Mouse (Mus musculus): ENCODE measurements at regions not wholly inside any gene's neighbourhood (a gene's known extent, or its start where the extent isn't known, plus 50 kb on each side); places are given as distances from the start of the nearest gene placed in this dataset.

DNA sequence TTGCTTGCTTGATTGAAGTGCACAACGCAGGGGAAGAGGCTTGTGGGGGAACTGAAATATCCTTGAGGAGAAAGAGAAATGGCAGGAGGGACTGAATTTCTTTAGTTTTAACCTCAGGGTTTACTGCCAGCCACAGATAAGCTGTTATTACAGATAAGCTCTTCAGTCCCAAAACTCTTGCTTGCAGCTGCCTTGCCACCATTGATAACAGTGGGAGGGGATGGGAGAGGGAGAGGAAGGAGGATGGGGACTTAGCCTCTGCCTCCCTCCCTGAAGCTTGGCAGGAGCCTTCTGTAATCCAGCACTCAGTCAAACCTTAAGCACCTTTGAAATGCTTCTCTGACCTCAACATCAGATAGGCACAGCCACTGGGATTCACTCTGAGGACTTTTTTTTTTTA, 471.4 kb upstream of the Lsamp start:
- Histone ChIP-seq H3K4me3 (replicated peaks) (peak overlapping the region; percentile 38), H3K4me1 (no peaks in the 10 kb centered on the region), H3K9me3 (peaks cover 10% of the 10 kb centered on the region), H3K36me3 (replicated peaks; ENCODE audit: low read length) (no peaks in the 10 kb centered on the region), H3K27me3 (replicated peaks) (no peaks in the 10 kb centered on the region)
- TF ChIP-seq FLI1 (IDR thresholded peaks at IDR 0.05; ENCODE audit: low read length) (no peak), GATA1 (IDR thresholded peaks at IDR 0.05; ENCODE audit: borderline replicate concordance, low read length) (no peak)

- H3K36me3 ChIP-seq (replicated peaks; ENCODE audit: low read length), result no peaks in the 10 kb centered on the region
- TF ChIP-seq GATA1 (IDR thresholded peaks at IDR 0.05; ENCODE audit: borderline replicate concordance, low read length) (no peak), FLI1 (IDR thresholded peaks at IDR 0.05; ENCODE audit: low read length) (no peak)
Observed at GRCm38 (mm10) chr16:39513659-39514058, 470.5 kb upstream of the Lsamp start.

GRCm38 (mm10) chr16:39531106-39531505, 453.1 kb upstream of the Lsamp start:
- H3K9me3 ChIP-seq, result no peaks in the 10 kb centered on the region
- TF ChIP-seq GATA1 (IDR thresholded peaks at IDR 0.05; ENCODE audit: borderline replicate concordance, low read length), result no peak
- TF ChIP-seq FLI1 (IDR thresholded peaks at IDR 0.05; ENCODE audit: low read length), result no peak
- no peaks in the 10 kb centered on the region for H3K36me3 ChIP-seq (replicated peaks; ENCODE audit: low read length)
- H3K4me1 ChIP-seq, result no peaks in the 10 kb centered on the region
- no peaks in the 10 kb centered on the region for H3K27me3 ChIP-seq (replicated peaks)
- H3K4me3 ChIP-seq (replicated peaks), result no peak overlapping the region

More at GRCm38 (mm10) chr16:39513659-39514058, 470.5 kb upstream of the Lsamp start:
- H3K4me1 ChIP-seq, result no peaks in the 10 kb centered on the region
- peaks cover 10% of the 10 kb centered on the region for H3K9me3 ChIP-seq
- H3K4me3 ChIP-seq (replicated peaks), result no peak overlapping the region
- no peaks in the 10 kb centered on the region for H3K27me3 ChIP-seq (replicated peaks)

DNA sequence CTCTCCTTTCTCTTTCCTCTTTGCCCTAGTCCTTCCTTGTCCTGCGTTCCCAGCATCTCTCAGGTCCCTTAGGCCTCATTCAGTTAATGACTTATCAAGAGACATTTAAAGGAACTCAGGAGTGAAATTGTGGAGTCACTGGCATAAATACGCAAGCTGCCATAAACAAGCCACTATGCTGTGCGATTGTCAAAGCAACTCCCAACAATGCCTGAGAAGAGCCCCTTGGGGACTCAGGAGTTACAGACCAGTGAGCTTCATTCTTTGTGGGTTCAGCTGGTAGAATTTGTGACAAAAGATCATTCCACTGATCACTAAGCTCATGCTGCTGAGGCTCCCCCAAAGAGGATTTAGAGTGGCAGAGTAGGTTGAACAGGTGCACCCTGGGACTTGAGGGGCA, 451.4 kb upstream of the Lsamp start:
- Histone ChIP-seq H3K36me3 (replicated peaks; ENCODE audit: low read length) (no peaks in the 10 kb centered on the region), H3K9me3 (no peaks in the 10 kb centered on the region), H3K27me3 (replicated peaks) (no peaks in the 10 kb centered on the region), H3K4me3 (replicated peaks) (no peak overlapping the region), H3K4me1 (no peaks in the 10 kb centered on the region)
- TF ChIP-seq GATA1 (IDR thresholded peaks at IDR 0.05; ENCODE audit: borderline replicate concordance, low read length) (no peak), FLI1 (IDR thresholded peaks at IDR 0.05; ENCODE audit: low read length) (no peak)

DNA sequence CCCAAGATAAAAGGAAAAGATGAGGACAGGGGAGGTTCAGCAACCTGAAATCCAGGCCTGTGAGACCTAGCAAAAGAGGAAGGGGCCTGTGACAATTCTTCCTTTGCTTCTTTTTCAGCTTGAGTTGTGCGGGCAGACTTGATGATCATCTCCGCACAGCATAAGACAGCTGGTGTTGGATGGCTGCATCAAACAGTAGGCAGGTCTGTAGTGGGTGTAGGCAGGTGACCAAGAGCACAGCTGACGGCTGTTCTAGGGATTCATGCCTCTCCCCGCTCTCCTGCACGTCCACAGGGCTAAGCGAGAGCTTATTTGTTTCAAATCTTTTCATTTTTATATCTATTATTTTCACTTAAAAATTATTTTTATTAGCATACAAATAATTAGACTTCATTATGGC, 450.8 kb upstream of the Lsamp start:
- Histone ChIP-seq H3K36me3 (replicated peaks; ENCODE audit: low read length) (no peaks in the 10 kb centered on the region), H3K4me3 (replicated peaks) (no peak overlapping the region), H3K27me3 (replicated peaks) (no peaks in the 10 kb centered on the region), H3K4me1 (no peaks in the 10 kb centered on the region), H3K9me3 (no peaks in the 10 kb centered on the region)
- TF ChIP-seq GATA1 (IDR thresholded peaks at IDR 0.05; ENCODE audit: borderline replicate concordance, low read length), result no peak
- TF ChIP-seq FLI1 (IDR thresholded peaks at IDR 0.05; ENCODE audit: low read length), result no peak

- Histone ChIP-seq H3K9me3 (no peaks in the 10 kb centered on the region), H3K4me3 (replicated peaks) (no peak overlapping the region)
Observed at GRCm38 (mm10) chr16:39553316-39553715, 430.8 kb upstream of the Lsamp start.

GRCm38 (mm10) chr16:39576620-39577019, 407.5 kb upstream of the Lsamp start:
- TF ChIP-seq GATA1 (IDR thresholded peaks at IDR 0.05; ENCODE audit: borderline replicate concordance, low read length), result no peak
- no peaks in the 10 kb centered on the region for H3K27me3 ChIP-seq (replicated peaks)
- H3K9me3 ChIP-seq, result no peaks in the 10 kb centered on the region
- no peaks in the 10 kb centered on the region for H3K4me1 ChIP-seq
- no peak overlapping the region for H3K4me3 ChIP-seq (replicated peaks)
- H3K36me3 ChIP-seq (replicated peaks; ENCODE audit: low read length), result no peaks in the 10 kb centered on the region

More at GRCm38 (mm10) chr16:39553316-39553715, 430.8 kb upstream of the Lsamp start:
- Histone ChIP-seq H3K4me1 (no peaks in the 10 kb centered on the region), H3K27me3 (replicated peaks) (no peaks in the 10 kb centered on the region), H3K36me3 (replicated peaks; ENCODE audit: low read length) (no peaks in the 10 kb centered on the region)
- TF ChIP-seq FLI1 (IDR thresholded peaks at IDR 0.05; ENCODE audit: low read length) (no peak), GATA1 (IDR thresholded peaks at IDR 0.05; ENCODE audit: borderline replicate concordance, low read length) (no peak)

DNA sequence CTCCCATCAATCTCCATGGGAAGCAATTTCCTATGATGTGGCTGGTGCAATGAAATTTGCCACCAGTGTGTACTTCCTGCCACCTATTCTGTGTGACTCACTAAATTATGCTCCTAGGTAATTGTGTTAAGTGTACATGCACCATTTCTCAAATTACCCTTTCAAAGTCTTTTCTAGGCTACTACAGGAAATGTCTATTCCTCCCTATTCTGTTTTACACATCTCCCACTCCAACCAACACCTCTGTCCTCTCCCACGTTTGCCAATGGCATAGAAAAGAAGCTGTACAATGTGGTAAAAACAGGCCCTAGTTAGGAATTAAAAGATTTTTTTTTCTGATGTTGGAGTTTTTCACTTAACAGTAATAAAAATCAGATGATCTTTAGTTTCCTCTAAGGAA, 404.5 kb upstream of the Lsamp start:
- TF ChIP-seq FLI1 (IDR thresholded peaks at IDR 0.05; ENCODE audit: low read length) (no peak), GATA1 (IDR thresholded peaks at IDR 0.05; ENCODE audit: borderline replicate concordance, low read length) (no peak)

More for the DNA sequence above, 404.5 kb upstream of the Lsamp start:
- Histone ChIP-seq H3K9me3 (no peaks in the 10 kb centered on the region), H3K36me3 (replicated peaks; ENCODE audit: low read length) (no peaks in the 10 kb centered on the region), H3K4me1 (no peaks in the 10 kb centered on the region), H3K4me3 (replicated peaks) (no peak overlapping the region), H3K27me3 (replicated peaks) (no peaks in the 10 kb centered on the region)

Data from megakaryocyte, embryonic 14.5 days (primary cell).